Mouse (Mus musculus) midbrain, embryonic 14.5 days (tissue): ENCODE measurements around the gene Thsd7a. TPM values are rescaled to one million over a fixed set of nuclear protein-coding genes. Genes with fewer than 3 reads are reported as not detected.
A peak's percentile ranks its signal among the peaks of the same experiment; 100 is the strongest.

Experiments
- ATAC-seq: fragments of 200-750 bp; cut with Nextera tagmentation; 2 replicates; pipeline ENCODE4 v1.8.0; 2017; ENCODE audit warnings: moderate number of reproducible peaks, moderate library complexity; ENCODE audit not compliant: low FRiP score, low TSS enrichment
- DNase-seq: peaks from one replicate; pipeline ENCODE4 v3.0.0-alpha.2; 2015
- H3K27ac ChIP-seq: fragments of 300-500 bp; sonication (generic); replicated peaks from 2 replicates; pipeline ENCODE4 v1.5.1; 2014; ENCODE audit warnings: mild to moderate bottlenecking, low read depth, low read length, moderate library complexity
- H3K27me3 ChIP-seq: fragments of 300-500 bp; sonication (generic); 2 replicates; pipeline ENCODE4 v1.6.1; 2014; ENCODE audit warnings: low read length, control low read depth, mixed read lengths; ENCODE audit not compliant: control insufficient read depth, insufficient read depth
- H3K36me3 ChIP-seq: fragments of 300-500 bp; sonication (generic); 2 replicates; pipeline ENCODE4 v1.6.1; 2014; ENCODE audit warnings: low read length, control low read depth; ENCODE audit not compliant: control insufficient read depth, insufficient read depth
- H3K4me1 ChIP-seq: fragments of 300-500 bp; sonication (generic); 2 replicates; pipeline ENCODE4 v1.6.1; 2014; ENCODE audit warnings: mild to moderate bottlenecking, antibody characterized with exemption, low read length, control low read depth; ENCODE audit not compliant: control insufficient read depth, insufficient read depth
- H3K4me2 ChIP-seq: fragments of 300-500 bp; sonication (generic); 2 replicates; pipeline ENCODE4 v1.6.1; 2014; ENCODE audit warnings: mild to moderate bottlenecking, low read length, moderate library complexity
- H3K4me3 ChIP-seq: fragments of 300-500 bp; sonication (generic); replicated peaks from 2 replicates; pipeline ENCODE4 v1.5.1; 2014; ENCODE audit warnings: low read depth, low read length
- H3K9ac ChIP-seq: fragments of 300-500 bp; sonication (generic); replicated peaks from 2 replicates; pipeline ENCODE4 v1.6.1; 2014; ENCODE audit warnings: mild to moderate bottlenecking, low read length, moderate library complexity
- H3K9me3 ChIP-seq: fragments of 300-500 bp; sonication (generic); 2 replicates; pipeline ENCODE4 v1.6.1; 2016; ENCODE audit warnings: low read length, control low read depth, mixed read lengths; ENCODE audit not compliant: control insufficient read depth
- WGBS: fragments of 180-500 bp; shearing (Covaris S2); extraction: QIAGEN DNeasy Blood & Tissue Kit; methylation state at CpG from one replicate; pipeline ENCODE4 v1.1.7; 2014; 5-methylcytosine and 5-hydroxymethylcytosine counted together
- polyA plus RNA-seq: library from polyadenylated mRNA; unstranded; fragments of >200 nt; fragmentation: Nextera tagmentation; extraction: Ambion mirVana; gene quantifications from 2 replicates; pipeline ENCODE4 v1.2.1, GENCODE M21; 2014

The Thsd7a gene
- polyA plus RNA-seq, 1 experiment from 2014 or later, result 47.6 TPM

GRCm38 (mm10) chr6:12759328-12760193, 10.4 kb upstream of the Thsd7a start:
- Histone ChIP-seq H3K4me3 (no peak overlapping the region), H3K9me3 (peaks cover 8% of the 10 kb centered on the region), H3K9ac (no peak overlapping the region), H3K4me1 (no peaks in the 10 kb centered on the region), H3K36me3 (no peaks in the 10 kb centered on the region), H3K27ac (no peak overlapping the region), H3K4me2 (no peak overlapping the region), H3K27me3 (no peaks in the 10 kb centered on the region)
- 64% methylated on average over 8 of the region's 8 CpGs for WGBS
- DNase-seq, result no peak
- no peak for ATAC-seq

GRCm38 (mm10) chr6:12752297-12752696, 3.1 kb upstream of the Thsd7a start:
- Histone ChIP-seq H3K27me3 (no peaks in the 10 kb centered on the region), H3K9ac (no peak overlapping the region), H3K36me3 (no peaks in the 10 kb centered on the region), H3K4me2 (no peak overlapping the region), H3K4me1 (peaks cover 12% of the 10 kb centered on the region), H3K4me3 (no peak overlapping the region), H3K9me3 (peaks cover 3% of the 10 kb centered on the region; the same call in 1 of the 2 replicates), H3K27ac (no peak overlapping the region)
- DNase-seq (peak; percentile 36), ATAC-seq (no peak)

DNA sequence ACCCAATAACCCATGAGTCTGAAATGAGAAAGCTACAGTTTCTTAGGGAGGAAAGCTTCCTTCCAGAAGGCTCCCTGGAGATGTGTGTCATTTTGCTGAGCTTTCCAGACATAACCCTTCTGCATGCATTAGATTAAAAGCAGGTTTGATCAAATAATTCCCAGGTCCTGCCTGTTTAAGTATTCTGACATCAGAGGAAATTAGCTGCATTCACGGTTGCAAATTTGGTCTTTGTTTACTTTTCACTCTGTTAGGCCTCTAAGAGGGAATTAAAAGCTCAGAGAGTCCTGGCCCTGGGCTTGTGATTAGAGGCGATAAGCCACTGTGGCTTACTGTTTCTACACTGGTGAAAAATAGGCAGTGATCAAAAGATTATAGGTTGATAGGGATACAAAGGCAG, 1.2 kb upstream of the Thsd7a start:
- H3K27ac ChIP-seq, result peak overlapping the region; percentile 97
- H3K27me3 ChIP-seq, result no peaks in the 10 kb centered on the region
- H3K9me3 ChIP-seq, result no peaks in the 10 kb centered on the region
- no peak overlapping the region for H3K9ac ChIP-seq
- H3K4me3 ChIP-seq, result no peak overlapping the region
- DNase-seq (peak; percentile 69), ATAC-seq (0 out of 2 replicates have a peak, but pooled peaks have one; percentile 19)
- H3K36me3 ChIP-seq, result no peaks in the 10 kb centered on the region
- H3K4me2 ChIP-seq, result no peak overlapping the region
- peaks cover 12% of the 10 kb centered on the region for H3K4me1 ChIP-seq
- 2% methylated on average over 2 of the region's 2 CpGs for WGBS

DNA sequence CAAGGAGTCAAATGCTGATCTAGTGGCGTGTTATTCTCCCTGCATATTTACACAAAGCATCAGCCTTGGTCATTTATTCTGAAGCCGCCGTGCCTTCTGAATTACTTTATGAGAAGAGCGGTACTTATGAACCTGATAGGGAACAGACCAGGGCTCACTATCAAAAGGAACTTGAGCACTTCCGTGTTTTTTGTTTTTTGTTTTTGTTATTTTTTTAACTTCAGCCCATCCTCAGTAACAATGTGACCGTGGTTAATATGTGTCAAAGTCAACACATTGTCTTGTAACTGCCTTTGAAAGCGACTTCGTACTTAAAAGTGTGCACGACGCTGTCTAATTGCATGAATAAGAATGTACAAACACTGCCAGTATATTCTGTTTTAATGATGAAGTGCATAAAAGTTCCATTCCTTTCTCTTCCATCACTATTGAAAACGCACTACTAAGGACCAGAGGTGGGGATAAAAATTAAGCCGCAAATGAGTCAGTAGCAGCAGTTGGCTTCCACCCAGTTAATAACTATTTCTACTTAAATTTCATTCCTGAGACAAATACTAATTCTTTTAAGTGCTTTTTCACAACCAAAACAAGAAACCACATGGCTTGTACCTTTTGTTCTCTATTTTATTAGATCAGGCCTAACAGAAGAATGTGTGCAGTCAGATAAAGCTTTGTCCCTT, 461 bp upstream of the Thsd7a start:
- H3K9ac ChIP-seq, result peak overlapping the region; percentile 97
- no peak for DNase-seq
- H3K36me3 ChIP-seq, result no peaks in the 10 kb centered on the region
- H3K27ac ChIP-seq, result peak overlapping the region; percentile 97
- no peaks in the 10 kb centered on the region for H3K27me3 ChIP-seq
- H3K4me1 ChIP-seq, result peaks cover 12% of the 10 kb centered on the region
- 3% methylated on average over 12 of the region's 12 CpGs for WGBS
- H3K9me3 ChIP-seq, result no peaks in the 10 kb centered on the region
- no peak for ATAC-seq
- H3K4me2 ChIP-seq, result peak overlapping the region; percentile 67
- peak overlapping the region; percentile 61 for H3K4me3 ChIP-seq

- DNase-seq, result no peak
- 2% methylated on average over 6 of the region's 6 CpGs for WGBS
- peak; percentile 18 for ATAC-seq
These were observed 790 bp downstream of the Thsd7a start for GRCm38 (mm10) chr6:12748454-12748786.

GRCm38 (mm10) chr6:12747856-12748450, 1.3 kb downstream of the Thsd7a start:
- Histone ChIP-seq H3K9me3 (no peaks in the 10 kb centered on the region), H3K27ac (peak overlapping the region; percentile 97), H3K4me1 (peaks cover 12% of the 10 kb centered on the region), H3K27me3 (no peaks in the 10 kb centered on the region), H3K36me3 (no peaks in the 10 kb centered on the region), H3K4me3 (peak overlapping the region; percentile 61), H3K9ac (peak overlapping the region; percentile 97), H3K4me2 (peak overlapping the region; percentile 67)
- ATAC-seq (no peak; the same call in 1 of the 2 replicates), DNase-seq (peak; percentile 72)
- WGBS, result under 1% methylated on average over 11 of the region's 11 CpGs

More at GRCm38 (mm10) chr6:12748454-12748786, 790 bp downstream of the Thsd7a start:
- Histone ChIP-seq H3K4me1 (peaks cover 12% of the 10 kb centered on the region), H3K9ac (peak overlapping the region; percentile 97), H3K4me2 (peak overlapping the region; percentile 67), H3K27me3 (no peaks in the 10 kb centered on the region), H3K27ac (peak overlapping the region; percentile 97), H3K9me3 (no peaks in the 10 kb centered on the region), H3K36me3 (no peaks in the 10 kb centered on the region), H3K4me3 (peak overlapping the region; percentile 61)

DNA sequence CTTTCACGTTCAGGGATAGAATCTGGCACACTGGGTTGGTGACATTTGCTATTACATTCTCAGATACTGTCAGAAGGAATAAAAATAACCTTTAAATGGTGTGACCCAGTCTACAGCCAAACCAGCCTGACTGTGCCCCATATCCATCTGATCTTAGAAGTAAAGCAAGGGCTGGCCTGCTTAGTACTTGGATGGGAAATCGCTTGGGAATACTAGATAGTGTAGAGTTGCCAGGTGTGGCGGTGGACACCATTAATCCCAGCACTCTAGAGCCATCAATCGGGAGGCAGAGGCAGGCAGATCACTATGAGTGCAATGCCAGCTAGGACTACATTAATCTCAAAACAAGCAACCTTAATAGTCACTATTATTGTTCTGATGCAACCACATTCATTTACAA, 6.4 kb downstream of the Thsd7a start:
- no peak overlapping the region for H3K9ac ChIP-seq
- H3K4me1 ChIP-seq, result no peaks in the 10 kb centered on the region
- H3K9me3 ChIP-seq, result no peaks in the 10 kb centered on the region
- WGBS, result 86% methylated on average over 4 of the region's 4 CpGs
- H3K4me2 ChIP-seq, result no peak overlapping the region
- H3K4me3 ChIP-seq, result no peak overlapping the region
- ATAC-seq (no peak), DNase-seq (no peak)
- H3K27me3 ChIP-seq, result no peaks in the 10 kb centered on the region
- H3K36me3 ChIP-seq, result no peaks in the 10 kb centered on the region
- no peak overlapping the region for H3K27ac ChIP-seq

- DNase-seq (no peak), ATAC-seq (no peak)
- H3K36me3 ChIP-seq, result peaks cover 5% of the 10 kb centered on the region; the same call in 1 of the 2 replicates
- no peak overlapping the region for H3K9ac ChIP-seq
- H3K4me3 ChIP-seq, result no peak overlapping the region
- 90% methylated on average over 3 of the region's 3 CpGs for WGBS
- H3K4me2 ChIP-seq, result no peak overlapping the region
- no peak overlapping the region for H3K27ac ChIP-seq
- peaks cover 5% of the 10 kb centered on the region; the same call in 1 of the 2 replicates for H3K9me3 ChIP-seq
- no peaks in the 10 kb centered on the region for H3K27me3 ChIP-seq
- H3K4me1 ChIP-seq, result no peaks in the 10 kb centered on the region; the same call in 1 of the 2 replicates
These were observed 15.3 kb downstream of the Thsd7a start for GRCm38 (mm10) chr6:12733924-12734323.
